Mouse (Mus musculus) midbrain, embryonic 11.5 days (tissue): Measurements from ENCODE around the gene Akt1s1. TPM values are rescaled to one million over a fixed set of nuclear protein-coding genes. Genes with fewer than 3 reads are reported as not detected.

Experiments
- ATAC-seq: fragments of 200-750 bp; cut with Nextera tagmentation; 2 replicates; pipeline ENCODE4 v1.8.0; 2017; ENCODE audit warnings: moderate TSS enrichment, moderate library complexity; ENCODE audit not compliant: low FRiP score
- DNase-seq: peaks from one replicate; pipeline ENCODE4 v3.0.0; 2015; ENCODE audit warnings: low spot score; ENCODE audit errors: missing footprints
- H3K27ac ChIP-seq: fragments of 300-500 bp; sonication (generic); 2 replicates; pipeline ENCODE4 v1.5.1; 2014; ENCODE audit warnings: low read depth, low read length
- H3K27me3 ChIP-seq: fragments of 300-500 bp; sonication (generic); 2 replicates; pipeline ENCODE4 v1.6.1; 2014; ENCODE audit warnings: mild to moderate bottlenecking, low read length, moderate library complexity, mixed read lengths; ENCODE audit not compliant: control insufficient read depth, insufficient read depth
- H3K36me3 ChIP-seq: fragments of 300-500 bp; sonication (generic); 2 replicates; pipeline ENCODE4 v1.6.1; 2014; ENCODE audit warnings: mild to moderate bottlenecking, low read length, moderate library complexity, mixed read lengths; ENCODE audit not compliant: control insufficient read depth, insufficient read depth
- H3K4me1 ChIP-seq: fragments of 300-500 bp; sonication (generic); 2 replicates; pipeline ENCODE4 v1.6.1; 2014; ENCODE audit warnings: low read length; ENCODE audit not compliant: control insufficient read depth, insufficient read depth
- H3K4me2 ChIP-seq: fragments of 300-500 bp; sonication (generic); 2 replicates; pipeline ENCODE4 v1.6.1; 2014; ENCODE audit warnings: mild to moderate bottlenecking, moderate library complexity
- H3K4me3 ChIP-seq: fragments of 300-500 bp; sonication (generic); 2 replicates; pipeline ENCODE4 v1.5.1; 2014; ENCODE audit warnings: low read depth, low read length
- H3K9ac ChIP-seq: fragments of 300-500 bp; sonication (generic); 2 replicates; pipeline ENCODE4 v1.6.1; 2014; ENCODE audit warnings: low read length
- H3K9me3 ChIP-seq: fragments of 300-500 bp; sonication (generic); 2 replicates; pipeline ENCODE4 v1.6.1; 2016; ENCODE audit warnings: low read length; ENCODE audit not compliant: control insufficient read depth
- WGBS: fragments of 180-500 bp; shearing (Covaris S2); extraction: QIAGEN DNeasy Blood & Tissue Kit; methylation state at CpG from one replicate; pipeline ENCODE4 v1.1.7; 2014; 5-methylcytosine and 5-hydroxymethylcytosine counted together
- polyA plus RNA-seq: library from polyadenylated mRNA; unstranded; fragments of >200 nt; fragmentation: Nextera tagmentation; extraction: Ambion mirVana; gene quantifications from 2 replicates; pipeline ENCODE4 v1.2.1, GENCODE M21; 2014

Akt1s1 gene
- polyA plus RNA-seq, 1 experiment from 2014 or later, result 34.3 TPM

- WGBS, result 89% methylated on average over 13 of the region's 13 CpGs
- peaks cover 20% of the 10 kb centered on the region for H3K4me1 ChIP-seq
- no peaks in the 10 kb centered on the region for H3K9me3 ChIP-seq
- H3K4me3 ChIP-seq, result no peak overlapping the region
- no peak overlapping the region for H3K4me2 ChIP-seq
- peaks cover 23% of the 10 kb centered on the region for H3K36me3 ChIP-seq
- H3K27me3 ChIP-seq, result no peaks in the 10 kb centered on the region
- no peak overlapping the region for H3K9ac ChIP-seq
- DNase-seq (no peak), ATAC-seq (no peak)
- no peak overlapping the region for H3K27ac ChIP-seq
Observed at GRCm38 (mm10) chr7:44888256-44889105, 39.7 kb downstream of the Akt1s1 start.

DNA sequence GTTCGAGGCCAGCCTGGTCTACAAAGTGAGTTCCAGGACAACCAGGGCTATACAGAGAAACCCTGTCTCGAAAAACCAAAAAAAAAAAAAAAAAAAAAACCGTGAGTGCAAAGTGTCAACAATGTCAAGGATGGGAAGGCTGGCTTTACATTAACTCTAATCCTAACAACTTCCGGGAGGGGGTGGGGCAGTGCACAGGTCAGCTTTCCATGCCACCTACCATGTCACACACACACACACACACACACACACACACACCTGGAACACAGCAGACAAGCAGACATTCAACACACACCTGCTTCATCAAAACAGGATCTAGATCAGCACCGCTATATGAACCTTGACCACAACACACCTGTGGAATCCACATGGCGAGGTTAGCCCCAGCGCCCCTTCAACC, 41.4 kb downstream of the Akt1s1 start:
- Histone ChIP-seq H3K4me1 (peaks cover 35% of the 10 kb centered on the region), H3K4me3 (peak overlapping the region; percentile 81; the same call in 1 of the 2 replicates)

GRCm38 (mm10) chr7:44890737-44891136, 41.9 kb downstream of the Akt1s1 start:
- Histone ChIP-seq H3K4me2 (peak overlapping the region; percentile 66), H3K27ac (no peak overlapping the region), H3K4me3 (peak overlapping the region; percentile 81), H3K4me1 (peaks cover 38% of the 10 kb centered on the region), H3K9me3 (no peaks in the 10 kb centered on the region), H3K36me3 (peaks cover 9% of the 10 kb centered on the region), H3K9ac (peak overlapping the region; percentile 91), H3K27me3 (no peaks in the 10 kb centered on the region)
- ATAC-seq (no peak), DNase-seq (no peak)
- 88% methylated on average over 4 of the region's 4 CpGs for WGBS

More for the DNA sequence above, 41.4 kb downstream of the Akt1s1 start:
- Histone ChIP-seq H3K9me3 (no peaks in the 10 kb centered on the region), H3K27me3 (no peaks in the 10 kb centered on the region), H3K4me2 (peak overlapping the region; percentile 66), H3K27ac (no peak overlapping the region), H3K9ac (peak overlapping the region; percentile 91; the same call in 1 of the 2 replicates), H3K36me3 (peaks cover 10% of the 10 kb centered on the region)
- ATAC-seq (no peak), DNase-seq (no peak)
- WGBS, result 90% methylated on average over 6 of the region's 7 CpGs

DNA sequence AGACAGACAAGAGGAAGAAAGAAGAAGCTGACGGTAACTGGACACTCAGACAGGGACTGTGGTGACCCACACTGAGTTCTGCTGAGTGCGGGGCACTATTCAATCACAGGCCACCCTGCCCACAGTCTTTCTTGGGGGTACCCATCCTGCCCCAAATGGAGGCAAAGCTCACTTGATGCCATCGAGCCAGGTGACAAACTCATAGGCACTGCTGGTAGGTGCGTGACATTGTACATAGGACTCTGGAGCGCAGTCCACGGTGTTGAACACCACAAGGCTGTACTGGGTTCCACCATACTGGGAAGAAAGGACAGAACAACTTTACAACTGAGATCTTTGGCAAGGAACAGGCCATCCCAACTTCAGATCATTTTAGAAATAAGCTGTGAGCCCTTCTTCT, 42.8 kb downstream of the Akt1s1 start:
- Histone ChIP-seq H3K27me3 (no peaks in the 10 kb centered on the region), H3K4me1 (peaks cover 40% of the 10 kb centered on the region), H3K36me3 (peaks cover 9% of the 10 kb centered on the region), H3K27ac (peak overlapping the region; percentile 86), H3K4me3 (peak overlapping the region; percentile 81), H3K9me3 (no peaks in the 10 kb centered on the region), H3K4me2 (peak overlapping the region; percentile 66), H3K9ac (peak overlapping the region; percentile 91)
- ATAC-seq (no peak), DNase-seq (peak; percentile 90)
- 17% methylated on average over 6 of the region's 6 CpGs for WGBS

- ATAC-seq (peak; percentile 79), DNase-seq (peak; percentile 99)
- H3K27ac ChIP-seq, result peak within 1 kb of the TSS; percentile 93
- H3K36me3 ChIP-seq, result peaks cover 9% of the 10 kb centered on the region
- no peaks in the 10 kb centered on the region for H3K27me3 ChIP-seq
- H3K9ac ChIP-seq, result peak within 1 kb of the TSS; percentile 91
- peak within 1 kb of the TSS; percentile 66 for H3K4me2 ChIP-seq
- H3K4me1 ChIP-seq, result peaks cover 48% of the 10 kb centered on the region
- H3K4me3 ChIP-seq, result peak within 1 kb of the TSS; percentile 81
- H3K9me3 ChIP-seq, result no peaks in the 10 kb centered on the region
- under 1% methylated on average over 56 of the region's 56 CpGs for WGBS
Observed at GRCm38 (mm10) chr7:44892276-44892921, 43.6 kb downstream of the Akt1s1 start, which contains the start of gene Med25. Med25 (minus strand) TSS chr7:44892712.

DNA sequence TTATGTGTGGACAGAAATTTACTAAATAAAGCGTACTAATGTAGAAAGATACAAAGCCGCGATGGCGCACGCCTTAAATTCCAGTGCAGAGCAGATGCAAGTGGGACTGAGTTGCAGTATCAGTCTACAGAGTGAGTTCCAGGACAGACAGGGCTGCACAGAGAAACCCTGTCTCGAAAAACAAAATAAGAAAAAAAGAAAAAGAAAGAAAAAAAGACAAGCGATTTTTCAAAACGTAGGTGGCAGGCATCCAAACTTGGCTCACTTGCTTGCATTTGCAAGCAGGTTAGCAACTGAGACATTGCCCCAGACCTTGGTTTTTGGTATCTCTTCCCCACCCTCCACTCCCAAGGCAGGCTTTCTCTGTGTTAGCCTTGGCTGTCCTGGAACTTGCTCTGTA, 44.4 kb downstream of the Akt1s1 start:
- WGBS, result 13% methylated on average over 8 of the region's 8 CpGs
- Histone ChIP-seq H3K4me3 (peak overlapping the region; percentile 13; the same call in 1 of the 2 replicates), H3K9ac (peak overlapping the region; percentile 54), H3K4me2 (peak overlapping the region; percentile 45), H3K4me1 (peaks cover 48% of the 10 kb centered on the region), H3K27me3 (no peaks in the 10 kb centered on the region), H3K9me3 (no peaks in the 10 kb centered on the region), H3K27ac (peak overlapping the region; percentile 93), H3K36me3 (peaks cover 9% of the 10 kb centered on the region)
- no peak for ATAC-seq
- DNase-seq, result peak; percentile 92

DNA sequence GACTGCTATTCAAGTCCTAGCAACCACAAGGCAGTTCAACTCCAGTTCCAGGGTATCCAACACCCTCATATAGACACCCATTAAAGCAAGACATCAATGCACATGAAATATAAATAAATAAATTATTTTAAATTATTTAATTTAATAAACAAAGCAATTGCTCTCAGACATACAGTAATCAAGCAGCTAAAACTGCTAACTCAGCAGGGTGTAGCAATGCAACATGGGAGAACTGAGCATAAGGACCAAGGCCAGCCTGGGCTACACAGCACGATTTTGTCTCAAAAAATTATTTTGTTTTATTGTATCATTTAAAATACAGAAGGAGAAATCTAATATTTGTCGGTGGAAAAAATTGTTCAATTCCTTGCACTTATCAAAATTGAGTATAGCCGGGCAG, 45.4 kb downstream of the Akt1s1 start:
- Histone ChIP-seq H3K4me3 (no peak overlapping the region), H3K4me2 (no peak overlapping the region), H3K27ac (peak overlapping the region; percentile 93), H3K4me1 (peaks cover 53% of the 10 kb centered on the region), H3K27me3 (no peaks in the 10 kb centered on the region), H3K9ac (no peak overlapping the region), H3K9me3 (no peaks in the 10 kb centered on the region), H3K36me3 (peaks cover 3% of the 10 kb centered on the region)
- no peak for DNase-seq
- 84% methylated on average over 3 of the region's 3 CpGs for WGBS
- no peak for ATAC-seq

DNA sequence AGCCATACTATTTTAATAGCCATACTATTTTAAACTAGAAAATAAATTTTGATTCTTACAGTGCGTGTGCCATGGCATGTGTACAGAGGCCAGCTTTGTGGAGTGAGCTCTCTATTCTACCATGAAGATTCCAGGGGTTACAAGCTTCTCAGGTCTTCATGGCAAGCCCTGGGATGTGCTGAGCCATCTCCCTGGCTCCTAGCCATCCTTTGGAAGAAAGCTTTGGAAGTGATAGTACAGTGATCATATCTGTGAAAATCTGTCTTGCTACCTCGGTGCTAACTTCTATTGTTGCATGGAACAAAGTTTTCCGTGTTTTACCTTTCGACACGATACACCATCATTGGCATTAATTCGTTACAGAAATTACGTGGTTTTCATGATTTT, 46.4 kb downstream of the Akt1s1 start:
- Histone ChIP-seq H3K4me2 (peak overlapping the region; percentile 68), H3K27ac (peak overlapping the region; percentile 81), H3K9ac (no peak overlapping the region; the same call in 1 of the 2 replicates), H3K36me3 (peaks cover 4% of the 10 kb centered on the region; the same call in 1 of the 2 replicates), H3K4me3 (peak overlapping the region; percentile 58), H3K9me3 (no peaks in the 10 kb centered on the region), H3K27me3 (no peaks in the 10 kb centered on the region), H3K4me1 (peaks cover 53% of the 10 kb centered on the region)
- ATAC-seq (no peak), DNase-seq (no peak)
- 42% methylated on average over 7 of the region's 7 CpGs for WGBS
